Mouse (Mus musculus) bone marrow, adult 2 months (tissue): ENCODE results near the gene Vmp1.

Source experiments
- CTCF ChIP-seq: fragments of 200-500 bp; IDR thresholded peaks from 2 replicates; pipeline ENCODE4 v1.5.1; 2011; ENCODE audit warnings: low read length, control low read depth; ENCODE audit not compliant: control insufficient read depth, insufficient read depth
- POLR2A ChIP-seq: fragments of 200-500 bp; IDR thresholded peaks from 2 replicates; pipeline ENCODE4 v1.6.1; 2011; ENCODE audit warnings: low read depth, mild to moderate bottlenecking, control low read depth, low read length, borderline replicate concordance; ENCODE audit not compliant: control insufficient read depth

GRCm38 (mm10) chr11:86610239-86610638 lies 73.4 kb downstream of the Vmp1 start:
- TF ChIP-seq POLR2A = no peak
- TF ChIP-seq CTCF = no peak
